Mouse (Mus musculus) frontal cortex, adult (tissue): ENCODE results near the gene Pnisr.
A peak's percentile ranks its signal among the peaks of the same experiment; 100 is the strongest.

Experiments used
- ATAC-seq: cut with Nextera tagmentation; 2 replicates; pipeline ENCODE4 v1.9.2; 2017; ENCODE audit warnings: mild to moderate bottlenecking, moderate library complexity, mixed read lengths; ENCODE audit not compliant: low TSS enrichment

Pnisr gene

GRCm38 (mm10) chr4:21847481-21848286, at the start of gene Pnisr:
Gene Pnisr, plus strand, starts transcription at chr4:21847583.
- ATAC-seq = peak; percentile 94

- no peak for ATAC-seq
These were observed 46.4 kb upstream of the Pnisr start for GRCm38 (mm10) chr4:21801013-21801412.

- no peak for ATAC-seq
These were observed 45.8 kb upstream of the Pnisr start for GRCm38 (mm10) chr4:21801620-21802019.

GRCm38 (mm10) chr4:21807204-21807603, 40.2 kb upstream of the Pnisr start:
- no peak for ATAC-seq

GRCm38 (mm10) chr4:21810608-21811007, 36.8 kb upstream of the Pnisr start:
- ATAC-seq = no peak

- no peak for ATAC-seq
These were observed 34.7 kb upstream of the Pnisr start for GRCm38 (mm10) chr4:21812635-21813034.

- ATAC-seq = peak; percentile 83
These were observed 33.4 kb upstream of the Pnisr start for GRCm38 (mm10) chr4:21814029-21814428.

GRCm38 (mm10) chr4:21826616-21827015, 20.8 kb upstream of the Pnisr start:
- no peak for ATAC-seq

GRCm38 (mm10) chr4:21832844-21833243, 14.5 kb upstream of the Pnisr start:
- no peak for ATAC-seq

GRCm38 (mm10) chr4:21848287-21848630, 876 bp downstream of the Pnisr start:
- ATAC-seq = peak; percentile 80

- ATAC-seq = peak; percentile 38; the same call in 1 of the 2 replicates
These were observed 10.1 kb downstream of the Pnisr start for GRCm38 (mm10) chr4:21857481-21857880.

GRCm38 (mm10) chr4:21865226-21865625, 17.8 kb downstream of the Pnisr start:
- ATAC-seq = no peak

GRCm38 (mm10) chr4:21878776-21879175, 31.4 kb downstream of the Pnisr start:
- ATAC-seq = no peak

- peak; percentile 95 for ATAC-seq
These were observed 32.3 kb downstream of the Pnisr start, which contains the start of gene Coq3 for GRCm38 (mm10) chr4:21879565-21880220. Gene Coq3, plus strand, starts transcription at chr4:21879673.

GRCm38 (mm10) chr4:21882806-21883205, 35.4 kb downstream of the Pnisr start:
- ATAC-seq = no peak

GRCm38 (mm10) chr4:21885831-21886230, 38.4 kb downstream of the Pnisr start:
- 0 out of 2 replicates have a peak, but pooled peaks have one; percentile 13 for ATAC-seq
